Mouse (Mus musculus): Measurements from ENCODE around the gene Csk.

The Csk gene

DNA sequence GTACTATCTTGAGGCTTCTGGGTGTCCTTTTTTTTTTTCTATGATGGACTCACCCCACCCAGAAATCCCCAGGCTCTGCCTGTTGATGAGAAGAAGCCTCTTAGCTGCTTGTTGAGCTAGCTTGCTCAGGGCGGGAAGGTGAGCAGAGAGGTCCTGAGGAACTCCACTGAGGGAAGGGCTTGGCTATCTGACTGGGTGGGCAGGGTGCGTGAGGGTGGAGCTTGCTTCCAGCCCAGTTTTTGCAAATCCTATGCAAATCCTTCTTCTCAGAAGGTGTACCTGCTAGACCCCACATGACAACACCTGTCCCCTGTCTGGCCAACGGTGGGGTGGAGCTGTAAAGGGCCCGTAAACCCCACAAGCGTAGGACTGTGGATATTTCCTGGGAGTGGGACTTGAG, at the start of gene Csk:
Csk (minus strand) TSS at position 349 of the 400 bp plus-strand sequence.
- ATAC-seq (ENCODE audit: low TSS enrichment) = no peak

DNA sequence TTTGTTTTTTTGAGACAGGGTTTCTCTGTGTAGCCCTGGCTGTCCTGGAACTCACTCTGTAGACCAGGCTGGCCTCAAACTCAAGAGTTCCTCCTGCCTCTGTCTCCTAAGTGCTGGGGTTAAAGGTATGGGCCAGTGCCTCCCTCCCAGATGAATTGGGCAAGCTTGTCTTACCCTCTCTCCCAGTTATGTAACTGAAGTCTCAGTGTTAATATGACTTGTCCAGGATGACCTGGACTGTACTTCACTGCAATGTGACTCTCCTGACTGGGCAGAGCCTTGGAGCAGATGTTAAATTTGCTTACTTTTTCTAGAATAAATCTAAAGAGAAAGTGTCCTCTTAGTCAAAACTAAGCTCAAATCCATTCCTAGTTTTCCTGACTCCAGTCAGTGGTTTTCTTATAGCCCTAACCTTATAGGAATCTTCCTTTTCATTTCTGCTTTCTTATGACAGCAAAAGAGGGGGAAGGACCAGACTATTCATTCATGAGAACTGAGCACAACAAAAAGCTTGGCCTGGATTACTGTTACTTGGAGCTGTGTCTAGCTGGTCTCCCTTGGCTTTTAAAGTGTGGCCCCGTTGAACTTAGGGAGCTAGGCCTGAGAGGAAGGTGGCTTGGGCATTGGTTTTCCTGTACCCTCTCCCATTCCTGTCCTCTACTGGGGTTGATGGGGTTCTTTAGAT, 45.2 kb upstream of the Csk start:
- peak; percentile 66 for ATAC-seq (ENCODE audit: low TSS enrichment)

DNA sequence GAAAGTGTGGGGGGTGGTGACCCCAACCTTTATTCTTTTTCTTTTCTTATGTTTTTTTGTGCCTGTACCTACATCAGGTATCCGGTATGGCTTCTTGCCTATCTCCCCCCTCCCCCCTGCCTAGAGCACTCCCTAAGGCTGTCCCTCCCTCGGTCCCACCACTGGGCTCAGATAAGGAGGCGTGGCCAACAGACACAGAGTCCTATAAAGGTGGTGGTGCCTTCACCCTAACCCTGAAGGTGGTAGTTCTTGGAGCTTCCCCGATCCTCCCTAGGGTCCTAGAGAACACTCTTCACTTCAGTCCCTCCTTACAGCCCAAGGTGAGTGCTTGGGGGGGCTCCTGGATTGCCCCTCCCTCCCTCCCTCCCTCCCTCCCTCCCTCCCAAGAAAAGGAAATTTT, 43.9 kb upstream of the Csk start:
- no peak for ATAC-seq (ENCODE audit: low TSS enrichment)

DNA sequence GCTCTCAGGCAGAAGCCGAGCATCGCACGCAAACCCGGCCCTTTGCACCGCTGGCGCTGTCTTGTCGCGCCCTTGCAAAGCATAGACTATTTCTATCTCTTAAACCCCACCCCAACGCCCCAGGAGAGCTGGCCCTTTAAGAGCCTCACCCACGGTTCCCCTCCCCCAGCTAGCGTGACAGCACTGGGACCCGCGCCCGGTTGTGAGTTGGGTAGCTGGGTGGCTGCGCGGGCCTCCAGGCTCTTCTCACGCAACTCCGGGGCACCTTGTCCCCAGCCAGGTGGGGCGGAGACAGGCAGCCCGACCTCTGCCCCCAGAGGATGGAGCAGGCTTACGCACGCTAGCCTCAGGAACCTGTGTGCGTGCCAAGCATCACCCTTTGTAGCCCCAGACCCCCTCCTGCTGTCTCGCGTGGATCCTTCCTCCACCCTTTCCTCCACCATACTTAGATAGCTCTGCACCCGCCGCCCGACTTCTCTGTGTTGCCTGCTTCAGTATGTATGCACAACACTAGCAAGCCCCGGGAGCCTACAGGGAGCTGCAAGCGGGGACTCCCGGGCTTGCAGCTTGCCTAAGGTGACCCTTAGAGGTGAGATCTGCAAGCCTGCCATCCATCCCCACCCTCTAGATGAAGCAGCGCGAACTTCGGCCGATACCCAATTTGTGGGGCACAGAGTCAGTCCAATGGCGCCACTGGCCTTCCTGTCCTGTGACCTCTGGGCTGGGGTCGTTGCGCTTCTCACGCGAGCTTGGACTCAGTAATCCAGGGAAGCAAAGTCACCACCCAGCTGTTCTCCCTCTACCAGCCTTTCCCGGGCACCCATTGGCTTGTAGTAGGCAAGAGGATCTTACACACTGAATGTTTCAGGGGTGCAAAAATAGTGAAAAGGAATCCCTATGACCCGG, 43.2 kb upstream of the Csk start:
- ATAC-seq (ENCODE audit: low TSS enrichment) = peak; percentile 80

DNA sequence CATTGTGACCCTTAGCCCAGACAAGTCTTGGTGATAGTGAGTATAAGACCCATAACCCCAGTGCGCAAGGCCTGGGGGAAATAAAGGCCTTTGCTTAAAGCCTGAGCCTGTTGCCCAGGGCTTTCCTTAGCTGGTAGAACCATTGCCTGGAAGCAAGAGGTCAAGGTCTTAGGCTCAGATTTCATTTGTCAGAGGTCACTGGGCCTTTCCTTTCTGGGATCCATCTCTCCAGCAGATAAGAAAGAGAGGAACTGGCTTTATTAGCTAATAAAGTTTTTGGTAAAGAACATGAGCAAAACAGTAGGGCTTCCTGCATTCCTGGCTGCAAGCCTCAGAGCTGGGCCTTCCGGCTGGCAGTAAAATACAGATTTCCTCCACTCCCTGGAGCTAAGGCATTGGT, 40.7 kb upstream of the Csk start:
- no peak for ATAC-seq (ENCODE audit: low TSS enrichment)

DNA sequence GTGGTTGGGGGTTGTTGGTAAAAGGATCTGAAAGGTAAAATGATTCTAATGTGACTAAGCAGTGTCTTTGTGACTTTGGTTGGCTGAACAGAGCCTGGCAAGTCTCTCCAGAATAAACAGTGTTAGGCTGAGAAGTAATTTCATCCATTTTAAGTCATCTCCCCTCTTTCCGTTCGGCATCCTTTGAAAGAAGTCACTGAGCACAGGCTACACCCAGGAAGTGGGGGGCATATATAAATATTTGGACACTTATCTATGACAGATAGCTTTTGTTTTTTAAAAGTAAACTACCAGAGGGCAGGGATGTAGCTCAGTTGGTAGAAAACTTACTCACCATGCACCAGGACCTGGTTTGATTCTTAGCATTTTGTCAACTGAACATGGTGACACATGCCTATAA, 35.2 kb upstream of the Csk start:
- no peak for ATAC-seq (ENCODE audit: low TSS enrichment)

DNA sequence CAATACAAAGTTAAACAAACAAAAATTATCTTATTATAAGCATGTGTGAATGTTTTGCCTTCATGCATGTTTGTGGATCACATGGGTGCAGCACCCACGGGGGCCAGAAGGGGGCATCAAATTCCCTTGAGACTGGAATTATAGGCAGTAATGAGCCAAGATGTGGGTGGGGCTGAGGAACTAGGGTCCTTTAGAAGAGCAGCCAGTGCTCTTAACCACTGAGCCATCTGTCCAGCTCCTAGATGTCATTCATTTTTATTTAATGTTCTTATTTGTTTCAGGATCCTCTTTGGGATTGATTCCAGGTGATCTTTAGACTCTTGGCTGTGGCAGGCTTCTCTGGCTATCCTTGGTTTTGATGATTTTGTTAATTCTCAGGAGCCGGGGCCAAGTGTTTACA, 34.7 kb upstream of the Csk start:
- no peak for ATAC-seq (ENCODE audit: low TSS enrichment)

DNA sequence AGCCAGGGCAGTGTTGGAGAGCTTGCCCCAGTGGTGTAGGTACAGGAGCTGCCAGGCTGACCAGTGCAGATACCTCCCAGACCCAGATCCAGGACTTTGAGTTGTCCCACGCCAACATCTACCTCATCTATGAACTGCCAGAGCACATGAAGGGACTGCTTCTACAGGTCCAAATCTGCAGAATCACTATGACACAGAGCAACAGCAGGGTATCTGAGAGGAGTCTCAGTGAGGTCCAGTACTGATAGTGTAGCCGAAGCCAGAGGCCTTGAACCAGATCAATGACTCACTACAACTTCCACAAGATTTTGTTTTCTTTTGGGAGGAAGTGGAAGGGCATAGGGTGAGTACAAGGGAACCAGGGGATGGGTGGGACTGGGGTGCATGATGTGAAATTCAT, 34.3 kb upstream of the Csk start, which contains the start of gene Cyp1a1:
Cyp1a1 (plus strand) TSS at position 178 of the 400 bp plus-strand sequence.
- ATAC-seq (ENCODE audit: low TSS enrichment) = no peak

DNA sequence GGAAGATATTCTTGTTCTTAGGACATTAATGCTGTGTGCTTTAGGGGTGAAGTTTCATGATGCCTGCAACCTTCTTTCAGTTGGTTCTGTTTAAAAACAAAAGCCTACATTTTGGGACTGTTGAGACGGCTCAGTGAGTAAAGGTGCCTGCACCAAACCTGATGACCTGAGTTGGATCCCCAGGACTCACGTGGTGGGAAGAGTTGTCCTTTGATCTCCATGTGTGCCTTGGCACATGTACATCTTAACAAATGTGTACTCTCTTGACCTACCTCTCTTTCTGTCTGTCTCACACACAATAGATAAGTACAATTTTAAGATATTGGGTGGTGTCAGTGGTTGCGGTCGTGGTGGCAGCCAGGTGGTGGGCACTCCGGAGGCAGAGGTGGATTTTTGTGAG, 32.6 kb upstream of the Csk start:
- no peak for ATAC-seq (ENCODE audit: low TSS enrichment)

DNA sequence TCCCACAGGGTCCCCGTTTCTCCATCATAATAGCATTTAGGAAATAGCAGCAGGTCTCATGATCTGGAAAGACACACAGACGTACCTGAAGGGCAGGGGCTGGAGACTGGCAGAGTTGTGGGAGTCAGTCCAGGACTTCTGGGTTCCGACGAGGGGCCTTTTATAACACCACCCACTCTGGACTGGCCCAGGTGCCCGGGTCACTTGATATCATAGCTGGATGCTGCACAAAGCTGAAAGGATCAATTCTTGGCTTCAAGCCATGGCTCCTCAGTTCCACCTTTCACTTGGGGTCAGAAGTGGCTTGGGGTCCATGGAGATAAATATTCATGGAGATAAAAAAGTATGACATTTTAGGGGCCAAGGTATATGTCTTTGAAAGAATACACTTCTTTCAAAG, 30.1 kb upstream of the Csk start, which contains the start of gene Cyp1a2:
Cyp1a2 (minus strand) TSS at position 184 of the 400 bp plus-strand sequence.
- ATAC-seq (ENCODE audit: low TSS enrichment) = no peak

DNA sequence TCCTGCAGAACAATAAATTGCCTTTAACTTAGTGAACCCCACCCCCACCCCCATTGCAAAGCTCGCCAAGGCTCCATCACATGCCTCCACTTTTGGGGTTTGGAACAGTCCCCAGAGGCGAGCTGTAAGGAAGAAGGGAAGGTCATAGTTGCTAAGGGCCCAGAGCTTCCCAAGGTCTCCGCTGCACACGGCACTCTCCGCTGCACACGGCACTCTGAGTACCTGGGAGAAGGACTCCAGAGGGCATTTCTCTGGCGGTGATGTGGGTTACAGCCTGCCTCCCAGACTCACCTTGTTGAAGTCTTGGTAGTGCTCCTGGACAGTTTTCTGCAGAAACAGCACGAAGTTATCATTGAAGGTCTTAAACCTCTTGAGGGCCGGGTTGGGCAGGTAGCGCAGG, 28.0 kb upstream of the Csk start:
- no peak for ATAC-seq (ENCODE audit: low TSS enrichment)

DNA sequence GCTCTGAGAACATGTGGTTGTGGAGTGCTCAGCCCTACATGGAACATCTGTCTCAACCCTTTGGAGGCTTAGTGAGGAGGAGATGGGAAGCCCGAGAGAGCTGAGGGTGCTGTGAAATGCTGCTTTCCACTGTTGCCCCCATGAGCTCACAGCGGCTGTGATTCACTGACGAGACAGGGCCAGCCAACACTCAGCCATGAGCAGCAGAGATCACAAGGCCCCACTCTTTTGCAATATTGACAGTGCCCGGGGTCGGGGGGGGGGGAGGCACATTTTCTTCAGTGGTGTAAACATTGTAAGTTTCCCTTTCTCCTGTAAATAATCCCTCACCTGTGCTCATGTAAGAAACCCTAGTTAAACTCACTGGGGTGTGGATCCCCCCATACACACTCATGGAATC, 18.1 kb upstream of the Csk start:
- no peak for ATAC-seq (ENCODE audit: low TSS enrichment)

DNA sequence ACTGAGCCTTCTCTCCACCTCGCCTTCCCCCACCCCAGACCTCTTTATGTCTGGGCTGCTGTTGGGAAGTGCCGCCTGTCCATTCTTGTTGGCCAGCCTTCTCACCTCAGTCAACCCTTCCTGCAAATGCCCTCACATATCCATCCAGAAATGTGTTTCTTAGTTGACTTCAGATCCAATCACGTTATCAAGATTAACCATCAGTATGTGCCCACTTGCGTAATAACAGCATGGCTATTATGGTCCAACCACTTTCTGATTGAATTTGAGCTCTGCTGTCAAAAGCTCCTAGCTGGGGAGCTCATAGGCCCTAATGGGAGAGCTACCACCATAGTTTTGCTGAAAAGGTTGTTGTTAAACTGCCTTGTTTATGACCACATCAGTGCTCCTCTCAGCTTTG, 17.6 kb upstream of the Csk start:
- ATAC-seq (ENCODE audit: low TSS enrichment) = no peak

DNA sequence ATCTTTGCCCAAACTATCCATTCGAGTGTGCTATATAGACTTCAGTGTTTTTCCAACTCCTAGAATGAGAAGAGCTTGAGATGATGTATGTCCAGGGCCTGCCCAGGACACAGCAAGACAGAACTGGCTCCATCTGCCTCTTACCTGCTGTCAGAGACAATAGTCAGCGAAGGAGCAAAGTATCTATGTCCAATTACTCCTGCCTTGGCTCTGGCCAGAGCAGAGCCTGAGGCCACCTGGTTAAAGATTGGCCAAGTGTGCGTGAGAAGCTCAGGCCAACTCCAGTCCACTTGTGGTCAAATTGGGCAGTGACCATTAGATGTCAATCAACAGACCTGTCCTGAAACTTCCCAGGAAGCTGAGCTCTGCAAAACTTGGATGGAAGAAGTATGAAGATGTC, 16.1 kb upstream of the Csk start:
- ATAC-seq (ENCODE audit: low TSS enrichment) = no peak

DNA sequence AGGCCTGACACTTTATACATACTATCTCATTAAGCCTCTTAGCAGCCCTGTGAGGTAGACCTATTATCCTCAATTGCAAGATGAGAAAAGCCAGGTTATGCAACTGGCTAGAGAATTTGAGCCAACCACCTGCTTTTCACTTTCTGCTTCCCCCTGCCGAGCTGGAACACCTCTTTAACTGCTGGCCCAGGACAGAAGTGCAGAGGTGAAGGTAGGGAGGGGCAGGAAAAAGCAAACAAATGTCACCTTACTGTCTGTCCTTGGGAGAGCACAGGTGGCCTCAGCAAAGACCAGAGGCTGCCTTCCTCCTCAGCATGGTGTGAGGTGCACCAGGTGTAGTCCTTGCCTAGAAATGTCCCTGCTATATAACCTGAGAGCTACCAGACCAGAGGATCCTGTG, 14.8 kb upstream of the Csk start:
- no peak for ATAC-seq (ENCODE audit: low TSS enrichment)

DNA sequence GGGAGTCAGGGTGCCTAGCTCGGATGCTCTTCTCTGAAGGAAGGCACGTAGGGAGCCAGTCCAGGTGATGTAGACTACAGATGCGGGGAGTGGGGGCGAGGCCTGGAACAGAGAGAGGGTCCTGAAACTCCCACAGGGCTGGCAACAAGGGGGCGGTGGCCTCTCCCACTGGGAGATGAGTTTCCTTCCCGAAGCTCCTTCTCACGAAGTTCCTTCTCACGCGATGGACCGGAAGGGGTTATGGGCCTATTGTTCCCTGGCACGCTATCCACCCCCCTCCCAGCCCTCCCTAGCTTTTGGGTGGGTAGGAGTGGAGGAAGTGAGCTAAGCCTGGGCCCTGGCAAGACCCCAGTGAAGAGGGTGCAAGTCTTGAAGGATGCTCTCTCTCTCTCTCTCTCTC, 14.4 kb upstream of the Csk start:
- ATAC-seq (ENCODE audit: low TSS enrichment) = no peak

DNA sequence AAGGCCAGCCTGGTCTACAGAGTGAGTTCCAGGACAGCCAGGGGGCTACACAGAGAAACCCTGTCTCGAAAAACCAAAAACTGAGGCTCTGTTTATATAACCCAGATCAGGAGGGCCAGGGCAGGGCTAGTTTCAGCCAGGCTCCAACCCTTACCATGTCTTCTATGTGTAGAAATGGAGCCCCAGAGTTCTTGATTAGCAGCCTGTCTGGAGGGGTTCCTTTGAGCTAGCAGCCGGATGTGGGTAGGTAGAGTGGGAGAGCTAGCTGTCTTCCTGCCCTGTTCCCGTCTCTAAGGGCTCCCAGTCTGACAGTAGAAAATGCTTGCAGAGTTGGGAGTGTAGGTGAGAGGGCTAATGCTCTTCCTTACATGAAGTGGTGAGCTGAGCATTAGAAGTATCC, 13.7 kb upstream of the Csk start:
- no peak for ATAC-seq (ENCODE audit: low TSS enrichment)

DNA sequence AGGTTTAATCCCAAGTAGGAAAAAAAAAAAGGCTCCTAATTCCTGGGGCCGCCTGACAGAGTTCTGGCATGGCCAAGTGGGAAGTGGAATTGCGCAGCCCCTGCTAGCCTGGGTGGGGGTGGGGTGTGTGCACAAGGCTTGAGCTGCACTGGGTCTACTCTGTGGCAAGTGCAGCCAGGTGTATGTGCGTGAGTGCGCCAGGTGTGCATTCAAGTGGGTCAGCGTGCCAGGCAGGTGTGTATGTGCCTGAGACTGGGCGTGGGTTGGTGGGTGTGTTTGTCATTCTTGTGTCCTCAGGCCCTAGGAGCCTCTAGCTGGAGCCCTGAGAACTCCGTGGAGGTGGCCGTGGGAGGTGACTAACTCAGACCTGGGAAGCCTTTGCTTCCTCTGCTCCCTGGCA, 13.1 kb upstream of the Csk start:
- no peak for ATAC-seq (ENCODE audit: low TSS enrichment)

DNA sequence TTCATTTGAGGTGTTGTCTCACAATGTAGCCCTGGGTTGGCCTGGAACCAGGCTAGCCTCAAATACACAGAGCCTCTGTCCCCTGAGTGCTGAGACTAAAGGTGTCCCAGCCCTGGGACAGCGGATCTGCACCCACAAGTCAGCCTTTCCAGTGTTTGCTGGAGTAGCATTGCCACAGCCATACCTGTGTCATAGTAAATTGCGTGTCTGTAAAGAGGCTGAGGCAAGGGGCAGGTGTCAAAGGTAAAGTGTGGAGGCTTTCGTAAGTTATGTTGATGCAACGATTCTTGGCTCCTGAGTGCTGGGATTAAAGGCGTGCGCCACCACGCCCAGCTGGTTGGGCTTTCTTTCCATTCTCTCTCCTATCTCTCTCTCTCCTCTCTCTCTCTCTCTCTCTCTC, 11.2 kb upstream of the Csk start:
- no peak for ATAC-seq (ENCODE audit: low TSS enrichment)

DNA sequence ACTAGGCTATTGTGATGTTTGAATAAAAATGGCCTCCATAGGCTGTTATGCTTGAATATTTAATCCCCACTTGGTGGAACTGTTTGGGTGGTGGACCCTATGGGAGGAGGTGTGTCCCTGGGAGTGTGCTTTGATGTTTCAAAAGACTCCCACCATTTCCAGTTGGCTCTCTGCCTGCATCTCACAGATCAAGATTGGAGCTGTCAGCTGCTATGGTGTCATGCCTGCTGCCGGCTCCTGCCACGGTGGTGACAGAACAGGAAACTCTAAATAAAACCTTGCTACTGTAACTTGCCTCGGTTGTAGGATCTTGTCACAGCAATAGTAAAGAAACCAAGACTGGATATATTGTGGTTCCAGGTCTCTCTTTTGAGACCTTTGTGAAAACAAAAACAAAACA, 8.1 kb upstream of the Csk start:
- ATAC-seq (ENCODE audit: low TSS enrichment) = no peak

DNA sequence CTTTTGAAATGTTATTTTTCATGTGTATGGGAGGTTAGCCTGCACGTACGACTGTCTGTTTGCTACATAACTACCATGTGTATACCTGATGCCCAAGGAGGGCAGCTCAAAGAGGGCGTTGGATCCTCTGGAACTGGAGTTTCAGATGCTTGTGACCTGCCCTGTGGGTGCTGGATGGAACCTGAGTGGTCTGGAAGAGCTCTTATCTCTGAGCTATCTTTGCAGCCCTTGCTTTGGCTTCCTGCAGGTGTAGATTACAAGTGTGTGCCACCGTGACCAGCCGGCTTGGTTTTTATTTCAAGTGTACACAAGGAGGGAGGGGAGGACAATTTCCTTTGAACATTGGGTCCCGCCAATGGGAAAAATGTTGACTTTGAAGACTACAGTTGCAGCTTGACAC, 7.1 kb upstream of the Csk start:
- no peak for ATAC-seq (ENCODE audit: low TSS enrichment)

DNA sequence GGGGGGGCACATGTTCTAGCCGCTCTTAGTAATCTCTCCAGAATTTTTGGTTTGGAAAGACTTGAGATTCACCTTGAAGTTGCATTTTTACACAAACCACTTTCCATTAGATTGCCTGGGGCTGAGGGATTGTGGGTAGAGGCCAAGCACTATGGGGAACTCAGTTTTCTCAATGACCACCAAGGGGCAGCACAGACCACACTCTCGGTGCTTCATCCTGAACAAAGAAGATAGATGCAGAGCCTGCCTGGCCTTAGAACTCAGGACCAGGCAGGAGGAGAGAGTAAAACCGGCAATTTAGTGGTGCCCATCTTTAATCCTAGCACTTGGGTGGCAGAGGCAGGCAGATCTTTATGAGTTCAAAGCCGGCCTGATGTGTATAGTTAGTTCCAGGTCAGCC, 6.3 kb upstream of the Csk start:
- peak; percentile 90 for ATAC-seq (ENCODE audit: low TSS enrichment)

DNA sequence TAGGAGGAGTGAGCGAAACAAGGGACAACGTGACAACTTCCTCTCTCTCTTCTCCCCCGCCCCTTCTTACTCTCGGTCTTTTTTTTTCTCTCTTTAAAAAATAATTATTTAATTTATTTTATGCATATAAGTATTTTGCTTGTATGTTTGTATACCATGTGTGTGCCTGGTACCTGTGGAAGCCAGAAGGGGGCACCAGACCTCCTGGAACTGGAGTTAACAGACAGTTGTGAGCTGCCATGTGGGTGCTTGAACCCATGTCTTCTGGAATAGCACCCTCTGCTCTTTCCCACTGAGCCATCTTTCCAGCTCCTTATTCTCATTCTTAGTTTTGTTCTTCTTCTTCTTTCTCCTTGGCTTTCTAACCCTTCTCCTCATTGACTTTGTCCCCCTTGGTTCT, 5.5 kb upstream of the Csk start:
- no peak for ATAC-seq (ENCODE audit: low TSS enrichment)

Measured in frontal cortex, adult (tissue).